Mouse (Mus musculus) stomach, embryonic 16.5 days (tissue): ENCODE results near the gene Pomp. TPM values are rescaled to one million over a fixed set of nuclear protein-coding genes. Genes with fewer than 3 reads are reported as not detected.

ENCODE experiments used
- ATAC-seq: fragments of 200-750 bp; cut with Nextera tagmentation; 2 replicates; pipeline ENCODE4 v1.8.0; 2017; ENCODE audit warnings: moderate number of reproducible peaks, moderate TSS enrichment; ENCODE audit not compliant: insufficient read depth, low FRiP score
- H3K27ac ChIP-seq: fragments of 300-500 bp; sonication (generic); 2 replicates; pipeline ENCODE4 v1.5.1; 2014; ENCODE audit warnings: low read length
- H3K27me3 ChIP-seq: fragments of 300-500 bp; sonication (generic); 2 replicates; pipeline ENCODE4 v1.6.1; 2014; ENCODE audit warnings: low read length, control low read depth, mixed read lengths; ENCODE audit not compliant: control insufficient read depth, insufficient read depth
- H3K36me3 ChIP-seq: fragments of 300-500 bp; sonication (generic); 2 replicates; pipeline ENCODE4 v1.6.1; 2014; ENCODE audit warnings: low read length; ENCODE audit not compliant: control insufficient read depth, insufficient read depth
- H3K4me1 ChIP-seq: fragments of 300-500 bp; sonication (generic); 2 replicates; pipeline ENCODE4 v1.6.1; 2014; ENCODE audit warnings: low read length, control low read depth, mixed read lengths; ENCODE audit not compliant: control insufficient read depth, insufficient read depth
- H3K4me2 ChIP-seq: fragments of 300-500 bp; sonication (generic); 2 replicates; pipeline ENCODE4 v1.6.1; 2014; ENCODE audit warnings: low read depth, low read length, mixed read lengths
- H3K4me3 ChIP-seq: fragments of 300-500 bp; sonication (generic); replicated peaks from 2 replicates; pipeline ENCODE4 v1.5.1; 2014; ENCODE audit warnings: mild to moderate bottlenecking, low read length
- H3K9ac ChIP-seq: fragments of 300-500 bp; sonication (generic); 2 replicates; pipeline ENCODE4 v1.6.1; 2014; ENCODE audit warnings: low read length
- H3K9me3 ChIP-seq: fragments of 300-500 bp; sonication (generic); replicated peaks from 2 replicates; pipeline ENCODE4 v1.6.1; 2016; ENCODE audit warnings: low read length, control low read depth; ENCODE audit not compliant: control insufficient read depth
- WGBS: fragments of 180-500 bp; shearing (Covaris S2); extraction: QIAGEN DNeasy Blood & Tissue Kit; methylation state at CpG from one replicate; pipeline ENCODE4 v1.1.7; 2014; 5-methylcytosine and 5-hydroxymethylcytosine counted together
- polyA plus RNA-seq: library from polyadenylated mRNA; unstranded; fragments of >200 nt; fragmentation: Nextera tagmentation; extraction: Ambion mirVana; gene quantifications from 2 replicates; pipeline ENCODE4 v1.2.1, GENCODE M21; 2015

Pomp gene
- 388 and 446 TPM in 2 replicates for polyA plus RNA-seq

DNA sequence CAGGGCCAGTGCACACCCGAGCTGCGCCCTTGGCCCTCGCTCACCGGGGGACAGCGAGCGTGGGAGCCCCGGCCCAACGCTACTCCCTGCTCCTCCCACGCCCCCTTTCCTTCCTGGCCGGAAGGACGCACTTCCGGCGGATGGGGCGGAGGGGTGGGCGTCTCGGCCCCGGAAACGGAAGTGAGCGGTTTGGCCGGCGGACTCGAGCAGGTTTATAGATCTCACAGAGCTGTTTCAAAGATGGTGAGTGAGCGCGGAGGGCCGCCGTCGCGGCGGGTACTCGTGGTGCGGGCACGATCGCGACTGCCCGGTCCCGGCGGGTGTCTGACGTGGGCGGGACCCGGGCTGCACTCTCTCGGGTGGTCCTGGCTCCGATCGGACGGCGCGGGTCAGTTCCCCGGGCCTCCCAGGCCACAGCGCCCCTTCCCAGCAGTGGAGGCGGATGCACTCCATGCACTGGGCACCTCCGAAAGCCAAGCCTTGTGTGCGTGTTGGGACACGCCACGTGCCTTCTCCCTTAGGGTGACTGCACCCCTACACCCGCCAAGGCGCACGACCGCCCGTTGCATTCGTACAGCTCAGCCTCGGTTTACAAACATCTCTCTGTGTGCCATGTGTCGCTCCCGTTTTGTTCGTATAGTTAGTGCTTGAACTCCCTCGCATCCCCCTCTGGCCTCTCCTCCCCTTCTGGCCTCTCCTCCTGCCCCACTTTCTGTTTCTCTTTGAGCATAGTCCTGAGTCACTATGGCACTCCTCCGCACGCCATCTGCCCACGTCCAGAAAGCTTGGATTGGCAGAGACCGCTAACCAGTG lies at the start of gene Pomp:
Pomp (plus strand) TSS at position 13 of the 813 bp plus-strand sequence.
- peak within 1 kb of the TSS; percentile 91 for H3K9ac ChIP-seq
- H3K4me2 ChIP-seq, result peak within 1 kb of the TSS; percentile 87
- peak within 1 kb of the TSS; percentile 88 for H3K27ac ChIP-seq
- WGBS, result under 1% methylated on average over 68 of the region's 68 CpGs
- no peaks in the 10 kb centered on the region for H3K27me3 ChIP-seq
- peaks cover 7% of the 10 kb centered on the region; the same call in 1 of the 2 replicates for H3K4me1 ChIP-seq
- H3K4me3 ChIP-seq, result peak within 1 kb of the TSS; percentile 91
- no peaks in the 10 kb centered on the region for H3K9me3 ChIP-seq
- peak; percentile 92 for ATAC-seq
- peaks cover 8% of the 10 kb centered on the region for H3K36me3 ChIP-seq

DNA sequence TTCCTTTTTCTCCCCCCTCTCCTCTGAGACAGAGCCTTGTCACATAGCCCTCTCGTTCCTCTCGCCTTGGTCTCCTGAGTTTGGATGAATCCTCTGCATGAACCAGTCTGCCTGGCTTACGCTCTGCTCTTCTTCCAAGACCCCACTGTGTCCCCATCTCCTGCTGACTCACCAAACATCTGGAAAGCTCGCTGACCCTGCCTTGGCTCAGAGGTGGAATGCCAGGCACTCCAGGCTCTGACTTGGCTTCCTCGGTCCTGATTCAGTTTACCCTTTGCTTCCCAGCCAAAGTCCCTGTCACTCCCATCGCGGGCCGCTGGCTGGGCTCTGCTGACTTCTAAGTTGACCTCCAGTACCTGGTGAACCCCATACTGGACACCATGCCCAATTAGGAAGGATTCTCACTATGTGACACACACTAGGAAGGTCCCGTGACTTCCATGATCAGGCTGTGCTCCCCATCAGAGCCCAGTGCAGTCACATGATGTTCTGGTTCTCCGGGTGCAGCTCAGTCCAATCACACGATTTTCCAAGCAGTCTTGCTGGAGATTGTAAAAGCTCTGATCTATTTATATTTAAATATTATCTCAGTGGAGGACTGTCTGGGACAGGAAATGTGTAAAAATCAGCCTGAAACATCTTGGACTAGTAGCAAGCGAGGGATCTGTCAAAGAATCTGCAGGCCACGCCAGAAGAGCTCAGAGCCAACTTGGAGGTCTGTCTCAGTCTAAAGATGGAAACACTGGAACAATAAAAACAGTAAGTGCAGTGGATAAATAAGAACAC lies 47.8 kb upstream of the Pomp start:
- ATAC-seq, result no peak
- Histone ChIP-seq H3K27me3 (no peaks in the 10 kb centered on the region), H3K36me3 (no peaks in the 10 kb centered on the region), H3K4me3 (no peak overlapping the region), H3K9ac (no peak overlapping the region), H3K4me2 (no peak overlapping the region), H3K27ac (no peak overlapping the region), H3K4me1 (no peaks in the 10 kb centered on the region), H3K9me3 (no peaks in the 10 kb centered on the region)
- WGBS, result 73% methylated on average over 13 of the region's 13 CpGs

DNA sequence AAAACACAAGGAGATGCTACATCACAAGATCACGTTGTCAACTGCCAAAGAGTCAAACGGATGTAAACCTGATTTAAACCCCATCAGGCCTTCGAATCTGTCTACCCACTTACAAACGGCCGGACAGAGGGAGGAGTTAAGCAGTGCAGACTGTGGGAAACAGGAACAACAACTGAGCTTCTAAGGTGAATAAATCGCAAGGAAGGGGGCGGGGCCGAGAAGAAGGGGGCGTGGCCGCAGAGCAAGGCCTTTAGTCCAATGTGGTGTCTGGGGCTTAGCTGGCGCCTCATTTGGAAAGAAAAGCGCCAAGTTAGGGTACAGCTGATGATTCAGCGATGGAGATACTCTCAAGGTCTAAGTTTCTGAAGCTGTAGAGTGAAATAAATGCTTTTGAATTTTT lies 45.3 kb upstream of the Pomp start:
- WGBS, result 73% methylated on average over 13 of the region's 13 CpGs
- Histone ChIP-seq H3K4me1 (no peaks in the 10 kb centered on the region), H3K9ac (no peak overlapping the region), H3K4me2 (no peak overlapping the region), H3K4me3 (no peak overlapping the region), H3K9me3 (peaks cover 3% of the 10 kb centered on the region; the same call in 1 of the 2 replicates), H3K27ac (no peak overlapping the region), H3K36me3 (no peaks in the 10 kb centered on the region), H3K27me3 (no peaks in the 10 kb centered on the region)
- no peak for ATAC-seq

DNA sequence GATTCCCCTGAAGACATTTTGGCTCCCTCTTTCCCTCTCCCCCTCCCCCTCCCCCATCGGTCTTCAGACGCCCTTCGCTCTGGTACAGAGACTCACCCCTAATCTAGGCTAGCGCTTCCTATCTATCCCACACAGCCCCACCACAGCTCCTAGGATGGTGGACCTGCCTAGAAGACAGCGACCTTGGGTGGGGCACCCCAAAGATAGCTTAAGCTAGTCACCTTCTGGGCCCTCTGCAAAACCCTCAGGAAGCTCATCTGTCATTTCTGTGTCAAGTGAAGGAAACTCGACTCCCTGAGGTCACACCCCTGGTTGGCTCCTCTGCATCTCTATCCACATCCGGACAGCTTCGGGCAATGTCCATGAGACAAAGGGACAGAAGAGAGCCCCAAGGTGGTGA lies 44.7 kb upstream of the Pomp start:
- WGBS, result 76% methylated on average over 8 of the region's 8 CpGs
- Histone ChIP-seq H3K27ac (no peak overlapping the region), H3K27me3 (no peaks in the 10 kb centered on the region), H3K9me3 (peaks cover 3% of the 10 kb centered on the region; the same call in 1 of the 2 replicates), H3K4me3 (no peak overlapping the region), H3K9ac (no peak overlapping the region), H3K36me3 (no peaks in the 10 kb centered on the region), H3K4me2 (no peak overlapping the region), H3K4me1 (no peaks in the 10 kb centered on the region)
- no peak for ATAC-seq

DNA sequence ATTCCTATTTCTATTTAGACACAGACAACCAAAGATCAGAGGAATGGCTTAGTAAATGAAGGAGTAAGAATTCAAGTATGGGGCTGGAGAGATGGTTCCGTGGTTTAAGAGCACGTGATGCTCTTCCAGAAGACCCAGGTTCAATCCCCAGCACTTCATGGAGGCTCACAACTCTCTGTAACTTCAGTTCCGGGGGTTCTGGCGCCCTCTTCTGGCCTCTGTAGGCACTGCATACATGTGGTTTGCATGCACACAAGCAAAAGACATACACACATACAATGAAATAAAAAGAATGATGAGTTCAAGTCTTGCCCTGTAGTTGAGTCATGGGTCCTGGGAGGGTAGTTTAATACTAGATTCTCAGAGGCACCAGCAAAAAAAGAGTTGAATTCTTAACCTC lies 43.8 kb upstream of the Pomp start:
- 69% methylated on average over 4 of the region's 4 CpGs for WGBS
- Histone ChIP-seq H3K9me3 (peaks cover 3% of the 10 kb centered on the region; the same call in 1 of the 2 replicates), H3K4me3 (no peak overlapping the region), H3K9ac (no peak overlapping the region), H3K4me1 (no peaks in the 10 kb centered on the region), H3K27ac (no peak overlapping the region), H3K27me3 (no peaks in the 10 kb centered on the region), H3K4me2 (no peak overlapping the region), H3K36me3 (no peaks in the 10 kb centered on the region)
- no peak for ATAC-seq

DNA sequence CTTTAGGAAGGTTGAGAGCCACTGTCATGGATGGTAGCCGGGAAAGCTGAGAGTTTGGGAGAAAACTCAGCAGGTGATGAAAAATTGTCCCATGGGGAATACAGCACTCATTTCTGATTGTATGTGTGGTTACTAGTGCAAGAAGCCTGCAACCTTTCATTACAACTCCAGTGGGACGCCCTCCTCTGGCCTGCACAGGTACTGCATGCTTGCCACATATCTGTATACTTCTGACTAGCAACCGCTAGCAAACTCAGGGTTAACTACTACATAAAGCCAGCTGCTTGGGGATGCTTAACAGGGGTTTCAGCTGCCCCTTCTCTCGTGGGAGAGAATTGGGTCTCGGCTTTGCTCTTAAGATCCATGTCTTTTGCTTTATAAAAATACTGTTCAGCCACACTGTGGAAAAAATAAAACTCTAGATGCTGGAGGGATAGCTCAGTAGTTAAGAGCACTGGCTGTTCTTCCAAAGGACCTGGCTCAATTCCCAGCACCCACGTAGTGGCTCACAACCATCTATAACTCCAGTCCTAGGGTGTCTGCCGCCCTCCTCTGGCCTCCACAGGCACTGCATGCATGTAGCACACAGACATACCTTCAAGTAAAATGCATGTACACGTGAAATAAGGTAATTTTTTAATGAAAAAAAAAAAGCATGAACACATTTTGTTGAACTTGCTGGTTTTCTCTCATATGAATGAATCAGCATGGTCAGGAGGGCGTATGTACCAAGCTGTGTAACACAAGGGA lies 42.3 kb upstream of the Pomp start:
- no peaks in the 10 kb centered on the region for H3K36me3 ChIP-seq
- no peak for ATAC-seq
- H3K4me1 ChIP-seq, result no peaks in the 10 kb centered on the region
- no peak overlapping the region for H3K27ac ChIP-seq
- peaks cover 3% of the 10 kb centered on the region; the same call in 1 of the 2 replicates for H3K9me3 ChIP-seq
- no peak overlapping the region for H3K9ac ChIP-seq
- no peak overlapping the region for H3K4me3 ChIP-seq
- no peak overlapping the region for H3K4me2 ChIP-seq
- H3K27me3 ChIP-seq, result no peaks in the 10 kb centered on the region
- 86% methylated on average over 9 of the region's 9 CpGs for WGBS

DNA sequence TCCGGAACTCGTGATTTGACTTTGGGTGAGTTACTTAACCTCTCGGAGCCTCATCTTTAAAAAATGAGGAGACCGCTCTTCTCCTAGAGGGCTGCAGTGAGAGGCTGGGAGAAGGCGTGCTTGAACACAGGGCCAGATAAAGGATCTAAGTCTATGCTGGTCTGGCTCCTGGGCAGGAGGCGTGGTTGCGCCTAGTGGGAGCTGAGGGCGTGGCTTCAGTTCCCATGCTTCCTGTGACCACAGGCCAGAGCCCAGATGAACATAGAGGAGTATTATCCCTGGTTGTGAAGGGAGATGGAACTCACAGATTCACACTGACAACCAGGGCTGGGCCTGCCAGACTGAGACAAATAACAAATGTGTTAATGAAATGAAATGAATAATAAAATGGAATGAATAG lies 41.4 kb upstream of the Pomp start:
- Histone ChIP-seq H3K9me3 (peaks cover 3% of the 10 kb centered on the region; the same call in 1 of the 2 replicates), H3K4me1 (no peaks in the 10 kb centered on the region), H3K27me3 (no peaks in the 10 kb centered on the region), H3K4me3 (no peak overlapping the region), H3K27ac (no peak overlapping the region), H3K36me3 (no peaks in the 10 kb centered on the region), H3K4me2 (no peak overlapping the region), H3K9ac (no peak overlapping the region)
- 92% methylated on average over 8 of the region's 8 CpGs for WGBS
- ATAC-seq, result no peak

DNA sequence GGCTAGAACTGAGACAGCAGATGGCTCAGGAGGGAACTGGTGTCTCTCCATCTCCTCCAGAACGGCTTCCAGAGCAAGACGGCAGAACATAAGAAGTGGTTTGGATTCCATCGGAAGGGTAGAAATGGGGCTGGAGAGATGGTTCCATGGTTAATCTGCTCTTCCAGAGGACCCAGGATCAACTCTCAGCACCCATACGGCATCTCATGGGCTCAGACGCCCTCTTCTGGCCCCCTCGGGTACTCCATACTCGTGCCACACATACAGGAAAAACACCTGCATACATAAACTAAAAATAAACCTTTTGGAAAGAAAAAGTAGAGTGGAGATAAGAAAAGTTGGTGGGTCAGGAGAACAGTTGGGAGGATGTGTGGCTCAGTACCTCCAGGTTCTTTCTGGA lies 40.4 kb upstream of the Pomp start:
- H3K27me3 ChIP-seq, result no peaks in the 10 kb centered on the region
- ATAC-seq, result no peak
- H3K4me2 ChIP-seq, result no peak overlapping the region
- H3K9ac ChIP-seq, result no peak overlapping the region
- H3K9me3 ChIP-seq, result peaks cover 3% of the 10 kb centered on the region; the same call in 1 of the 2 replicates
- no peaks in the 10 kb centered on the region for H3K4me1 ChIP-seq
- H3K4me3 ChIP-seq, result no peak overlapping the region
- 86% methylated on average over 7 of the region's 7 CpGs for WGBS
- no peaks in the 10 kb centered on the region for H3K36me3 ChIP-seq
- no peak overlapping the region for H3K27ac ChIP-seq
